Mouse (Mus musculus) cortical plate, adult 2 months (tissue): ENCODE measurements around the gene Cab39.

Experiments
- CTCF ChIP-seq: fragments of 200-500 bp; IDR thresholded peaks from 2 replicates; pipeline ENCODE4 v1.5.1; 2011; ENCODE audit warnings: mild to moderate bottlenecking, control low read depth, low read length; ENCODE audit not compliant: insufficient read depth; ENCODE audit errors: extremely low read depth
- POLR2A ChIP-seq: fragments of 200-500 bp; IDR thresholded peaks from 2 replicates; pipeline ENCODE4 v1.6.1; 2011; ENCODE audit warnings: mild to moderate bottlenecking, low read length, control low read depth; ENCODE audit not compliant: insufficient read depth; ENCODE audit errors: extremely low read depth

GRCm38 (mm10) chr1:85840421-85840820 lies 47.2 kb downstream of the Cab39 start:
- TF ChIP-seq CTCF (no peak), POLR2A (no peak)
